Mouse (Mus musculus): ENCODE data around the gene Phldb1.

Gene Phldb1

GRCm38 (mm10) chr9:44708925-44709324, 26.1 kb downstream of the Phldb1 start:
- peak; percentile 24 for DNase-seq (ENCODE audit: low spot score)

- DNase-seq (ENCODE audit: low spot score) = peak; percentile 70
These were observed 26.6 kb downstream of the Phldb1 start for GRCm38 (mm10) chr9:44708429-44708765.

- no peak for DNase-seq (ENCODE audit: low spot score)
These were observed 27.1 kb downstream of the Phldb1 start for GRCm38 (mm10) chr9:44707749-44708428.

- DNase-seq (ENCODE audit: low spot score) = no peak
These were observed 35.3 kb downstream of the Phldb1 start for GRCm38 (mm10) chr9:44699730-44700129.

- DNase-seq (ENCODE audit: low spot score) = no peak
These were observed 35.8 kb downstream of the Phldb1 start for GRCm38 (mm10) chr9:44699196-44699595.

GRCm38 (mm10) chr9:44697866-44698265, 37.1 kb downstream of the Phldb1 start:
- DNase-seq (ENCODE audit: low spot score) = no peak

- no peak for DNase-seq (ENCODE audit: low spot score)
These were observed 41.9 kb downstream of the Phldb1 start for GRCm38 (mm10) chr9:44693071-44693470.

GRCm38 (mm10) chr9:44691671-44692520, 43.1 kb downstream of the Phldb1 start:
- DNase-seq (ENCODE audit: low spot score) = no peak

GRCm38 (mm10) chr9:44690641-44691040, 44.4 kb downstream of the Phldb1 start:
- DNase-seq (ENCODE audit: low spot score) = no peak

GRCm38 (mm10) chr9:44688013-44688412, 47.0 kb downstream of the Phldb1 start:
- no peak for DNase-seq (ENCODE audit: low spot score)

- peak; percentile 52 for DNase-seq (ENCODE audit: low spot score)
These were observed 48.4 kb downstream of the Phldb1 start for GRCm38 (mm10) chr9:44686638-44687037.

GRCm38 (mm10) chr9:44685346-44686330, 49.4 kb downstream of the Phldb1 start:
- peak; percentile 87 for DNase-seq (ENCODE audit: low spot score)

- DNase-seq (ENCODE audit: low spot score) = no peak
These were observed 52.0 kb downstream of the Phldb1 start for GRCm38 (mm10) chr9:44683046-44683445.

GRCm38 (mm10) chr9:44679565-44679964, 55.4 kb downstream of the Phldb1 start:
- no peak for DNase-seq (ENCODE audit: low spot score)

- DNase-seq (ENCODE audit: low spot score) = no peak
These were observed 56.6 kb downstream of the Phldb1 start for GRCm38 (mm10) chr9:44678288-44678871.

GRCm38 (mm10) chr9:44673005-44673404, 62.0 kb downstream of the Phldb1 start, which contains the start of gene Treh:
TSS of gene Treh (plus strand) at chr9:44673233.
- DNase-seq (ENCODE audit: low spot score) = no peak

- no peak for DNase-seq (ENCODE audit: low spot score)
These were observed 62.6 kb downstream of the Phldb1 start for GRCm38 (mm10) chr9:44672291-44672865.

- no peak for DNase-seq (ENCODE audit: low spot score)
These were observed 63.6 kb downstream of the Phldb1 start for GRCm38 (mm10) chr9:44671416-44671815.

- no peak for DNase-seq (ENCODE audit: low spot score)
These were observed 71.3 kb downstream of the Phldb1 start for GRCm38 (mm10) chr9:44663706-44664105.

- DNase-seq (ENCODE audit: low spot score) = peak; percentile 94
These were observed 79.6 kb downstream of the Phldb1 start for GRCm38 (mm10) chr9:44655098-44656066.
